Mouse (Mus musculus) heart, adult 2 months (tissue): Measurements from ENCODE around the gene Maml3. TPM values are rescaled to one million over a fixed set of nuclear protein-coding genes. Genes with fewer than 3 reads are reported as not detected.

ENCODE experiments used
- DNase-seq, 2 experiments: peaks; one replicate each; pipeline ENCODE4 v3.0.0; 2021
- H3K27ac ChIP-seq: fragments of 200-600 bp; 2 replicates; pipeline ENCODE4 v1.8.1; 2022
- H3K27me3 ChIP-seq: fragments of 200-500 bp; 2 replicates; pipeline ENCODE4 v1.6.1; 2012; ENCODE audit warnings: mild to moderate bottlenecking, low read length, inconsistent platforms, mixed read lengths; ENCODE audit not compliant: control insufficient read depth, insufficient read depth
- H3K36me3 ChIP-seq: fragments of 200-500 bp; 2 replicates; pipeline ENCODE4 v1.6.1; 2012; ENCODE audit warnings: low read length, inconsistent platforms; ENCODE audit not compliant: control insufficient read depth, insufficient read depth
- H3K4me1 ChIP-seq: fragments of 200-500 bp; 2 replicates; pipeline ENCODE4 v1.6.1; 2011; ENCODE audit warnings: low read length; ENCODE audit not compliant: control insufficient read depth, insufficient read depth
- H3K4me3 ChIP-seq: fragments of 200-600 bp; 2 replicates; pipeline ENCODE4 v1.8.1; 2022
- H3K79me2 ChIP-seq: fragments of 200-500 bp; replicated peaks from 2 replicates; pipeline ENCODE4 v1.6.1; 2012; ENCODE audit warnings: mild to moderate bottlenecking, inconsistent platforms, low read length, moderate library complexity, mixed read lengths; ENCODE audit not compliant: control insufficient read depth, insufficient read depth
- H3K9ac ChIP-seq: fragments of 200-500 bp; 2 replicates; pipeline ENCODE4 v1.6.1; 2012; ENCODE audit warnings: low read depth, mild to moderate bottlenecking, control low read depth, inconsistent platforms, low read length, mixed read lengths
- CTCF ChIP-seq: fragments of 200-600 bp; IDR thresholded peaks from 2 replicates; pipeline ENCODE4 v1.8.1; 2022; ENCODE audit warnings: antibody characterized with exemption, mild to moderate bottlenecking, moderate library complexity
- EP300 ChIP-seq: fragments of 200-500 bp; IDR thresholded peaks from 2 replicates; pipeline ENCODE4 v1.6.1; 2011; ENCODE audit warnings: low read depth, low read length, control low read depth; ENCODE audit not compliant: insufficient read depth
- POLR2A ChIP-seq: fragments of 200-500 bp; IDR thresholded peaks from 2 replicates; pipeline ENCODE4 v1.6.1; 2011; ENCODE audit warnings: mild to moderate bottlenecking, low read depth, low read length, control low read depth; ENCODE audit not compliant: insufficient read depth
- WGBS: fragments of 180-500 bp; shearing (Covaris S2); methylation state at CpG from one replicate; pipeline ENCODE4 v1.1.7; 2018; 5-methylcytosine and 5-hydroxymethylcytosine counted together
- intact Hi-C: fragments of 180-260 bp; cut with DNase I; formaldehyde crosslinking; loops from one replicate; pipeline ENCODE4 v1.15.1; 2025
- polyA plus RNA-seq: library from polyadenylated mRNA; depleted of rRNA; stranded (reverse); fragments of >200 nt; gene quantifications from 2 replicates; pipeline ENCODE4 v1.2.3, GENCODE M21; 2012
- total RNA-seq, 2 experiments: library from RNA; stranded (reverse); gene quantifications; 2 replicates each; pipeline ENCODE4 v1.2.3; 2021

The Maml3 gene
- total and polyA plus RNA-seq, 3 experiments, result 1.9 to 2.8 (median 2.7) TPM

- Histone ChIP-seq H3K4me3 (no peak overlapping the region), H3K36me3 (no peaks in the 10 kb centered on the region), H3K79me2 (no peaks in the 10 kb centered on the region), H3K27me3 (no peaks in the 10 kb centered on the region), H3K9ac (no peak overlapping the region), H3K4me1 (peaks cover 1% of the 10 kb centered on the region; the same call in 1 of the 2 replicates), H3K27ac (no peak overlapping the region)
- 88% methylated on average over 6 of the region's 6 CpGs for WGBS
- intact Hi-C loops, result no loop called here
- TF ChIP-seq POLR2A, result no peak
- no peak for TF ChIP-seq EP300
- no peak for TF ChIP-seq CTCF
- no peak for DNase-seq
These were observed 234.9 kb downstream of the Maml3 start for GRCm38 (mm10) chr3:51869980-51870379.

- TF ChIP-seq POLR2A (no peak), EP300 (no peak), CTCF (no peak)
These were observed 236.0 kb downstream of the Maml3 start for GRCm38 (mm10) chr3:51868857-51869256.

GRCm38 (mm10) chr3:51866446-51866845 lies 238.4 kb downstream of the Maml3 start:
- H3K9ac ChIP-seq, result no peak overlapping the region
- WGBS, result 84% methylated on average over 5 of the region's 5 CpGs
- peaks cover 1% of the 10 kb centered on the region; the same call in 1 of the 2 replicates for H3K4me1 ChIP-seq
- intact Hi-C loops, result no loop called here
- no peaks in the 10 kb centered on the region for H3K36me3 ChIP-seq
- H3K4me3 ChIP-seq, result no peak overlapping the region
- TF ChIP-seq POLR2A (no peak), EP300 (no peak), CTCF (no peak)
- H3K79me2 ChIP-seq, result no peaks in the 10 kb centered on the region
- H3K27ac ChIP-seq, result no peak overlapping the region
- DNase-seq, result no peak
- no peaks in the 10 kb centered on the region for H3K27me3 ChIP-seq

More at GRCm38 (mm10) chr3:51868857-51869256, 236.0 kb downstream of the Maml3 start:
- intact Hi-C loops, result no loop called here
- Histone ChIP-seq H3K4me1 (peaks cover 1% of the 10 kb centered on the region; the same call in 1 of the 2 replicates), H3K27me3 (no peaks in the 10 kb centered on the region), H3K27ac (no peak overlapping the region), H3K79me2 (no peaks in the 10 kb centered on the region), H3K36me3 (no peaks in the 10 kb centered on the region), H3K9ac (no peak overlapping the region), H3K4me3 (no peak overlapping the region)
- DNase-seq, result no peak
- WGBS, result 25% methylated on average over 5 of the region's 5 CpGs

- Histone ChIP-seq H3K4me1 (no peaks in the 10 kb centered on the region), H3K27me3 (no peaks in the 10 kb centered on the region), H3K36me3 (no peaks in the 10 kb centered on the region), H3K9ac (no peak overlapping the region), H3K4me3 (no peak overlapping the region), H3K79me2 (no peaks in the 10 kb centered on the region), H3K27ac (no peak overlapping the region)
- 86% methylated on average over 9 of the region's 9 CpGs for WGBS
- no peak for DNase-seq
- TF ChIP-seq CTCF (no peak), POLR2A (no peak), EP300 (no peak)
- intact Hi-C loops, result loop anchor here (5.0 kb wide), 1 partner anchor 146 kb away; no protein-coding TSS in a partner anchor
These were observed 243.2 kb downstream of the Maml3 start for GRCm38 (mm10) chr3:51861631-51862030.

- TF ChIP-seq CTCF (no peak), EP300 (no peak), POLR2A (no peak)
- Histone ChIP-seq H3K79me2 (no peaks in the 10 kb centered on the region), H3K27me3 (no peaks in the 10 kb centered on the region), H3K4me1 (no peaks in the 10 kb centered on the region), H3K27ac (no peak overlapping the region), H3K9ac (no peak overlapping the region), H3K36me3 (no peaks in the 10 kb centered on the region), H3K4me3 (no peak overlapping the region)
- DNase-seq, result no peak
- intact Hi-C loops, result loop anchor here (5.0 kb wide), 1 partner anchor 147 kb away; no protein-coding TSS in a partner anchor
- 84% methylated on average over 7 of the region's 7 CpGs for WGBS
These were observed 244.4 kb downstream of the Maml3 start for GRCm38 (mm10) chr3:51860458-51860857.

GRCm38 (mm10) chr3:51859208-51859607 lies 245.7 kb downstream of the Maml3 start:
- TF ChIP-seq CTCF (no peak), EP300 (no peak), POLR2A (no peak)
- no peaks in the 10 kb centered on the region for H3K36me3 ChIP-seq
- DNase-seq, result no peak
- H3K27me3 ChIP-seq, result no peaks in the 10 kb centered on the region
- no peaks in the 10 kb centered on the region for H3K4me1 ChIP-seq
- intact Hi-C loops, result no loop called here
- H3K4me3 ChIP-seq, result no peak overlapping the region
- WGBS, result 59% methylated on average over 2 of the region's 2 CpGs
- H3K9ac ChIP-seq, result no peak overlapping the region
- H3K27ac ChIP-seq, result no peak overlapping the region
- H3K79me2 ChIP-seq, result no peaks in the 10 kb centered on the region
